ENCODE assay signal across 8 mouse cellular contexts in the genomic region with DNA sequence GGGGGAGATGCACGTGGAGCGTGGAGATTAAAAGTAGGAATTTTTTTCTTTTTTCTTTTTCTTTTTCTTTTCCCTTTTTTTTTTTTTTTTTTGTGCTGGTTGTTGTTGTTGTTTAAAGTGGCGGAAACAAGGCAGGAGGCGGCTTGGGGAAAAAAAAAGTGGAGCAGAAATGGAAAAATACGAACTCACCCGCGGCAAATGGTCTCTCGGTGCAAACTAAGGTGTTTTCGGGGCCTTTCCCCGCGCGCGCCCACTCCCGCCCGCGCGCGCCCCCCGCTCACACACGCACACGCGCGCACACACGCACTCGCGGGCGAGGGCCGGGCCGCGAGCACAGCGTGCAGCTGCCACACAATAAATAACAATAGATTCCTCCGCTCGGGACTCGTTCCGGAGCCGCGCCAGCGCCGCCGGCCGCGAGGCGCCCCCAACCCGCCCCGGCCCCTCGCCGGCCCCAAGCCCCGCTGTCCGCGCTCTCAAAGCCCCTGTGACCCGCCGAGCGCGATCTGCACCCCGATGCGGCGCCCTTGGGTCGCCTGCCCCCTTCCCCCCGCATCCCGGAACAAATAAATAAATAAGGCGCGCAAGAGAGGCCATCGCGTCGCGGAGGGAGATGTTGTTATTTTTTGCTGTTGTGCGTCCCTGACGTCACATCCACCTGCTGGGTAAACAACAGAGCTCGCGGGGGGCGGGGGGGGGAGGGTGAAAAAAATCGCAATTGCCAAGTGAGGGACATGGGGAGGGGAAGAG. TPM values are rescaled to one million over a fixed set of nuclear protein-coding genes. Genes with fewer than 3 reads are reported as not detected.
A peak's percentile ranks its signal among the peaks of the same experiment; 100 is the strongest.
DNase-seq lines count a peak whose midpoint lies in the region; ATAC-seq lines count a peak whose summit lies in the region.

Gene Foxp1, minus strand, starts transcription at position 363 of the 750 bp plus-strand sequence.

- H3K27ac ChIP-seq in hindbrain, embryonic 14.5 days = peak within 1 kb of the TSS; percentile 100

- peak within 1 kb of the TSS; percentile 98 for H3K9ac ChIP-seq in hindbrain, embryonic 14.5 days

- peak within 1 kb of the TSS; percentile 82 for H3K4me3 ChIP-seq in hindbrain, embryonic 14.5 days (replicated peaks; ENCODE audit: low read length)

- ATAC-seq in hindbrain, embryonic 14.5 days (ENCODE audit: low FRiP score) = peak; percentile 64

- H3K36me3 ChIP-seq in hindbrain, embryonic 14.5 days (replicated peaks; ENCODE audit: control insufficient read depth, insufficient read depth) = no peaks in the 10 kb centered on the region

- whole genome bisulfite sequencing in hindbrain, embryonic 14.5 days = under 1% methylated on average over 71 of the region's 72 CpGs

- DNase-seq in NIH3T3 (ENCODE audit: low read depth) = peak; percentile 90
- DNase-seq in cerebellum, postnatal 14 days = peak; percentile 85 to 86
- DNase-seq in frontal cortex, postnatal 36 days (ENCODE audit: low spot score in 2 of 2) = peak; percentile 71 to 72
- DNase-seq in hindbrain, embryonic 14.5 days (ENCODE audit: low spot score) = peak; percentile 86
- DNase-seq in layer of hippocampus, postnatal 25 days (ENCODE audit: extremely low spot score in 1 of 2, low spot score in 1 of 2) = peak; percentile 65 to 67
- peak; percentile 76 for DNase-seq in lung, postnatal 25 days (ENCODE audit: low spot score)
- DNase-seq in retina, adult 2 months (ENCODE audit: low read depth, low spot score) = peak; percentile 88
- DNase-seq in thymus, postnatal 25 days = peak; percentile 82

- peak within 1 kb of the TSS; percentile 99 for H3K4me2 ChIP-seq in hindbrain, embryonic 14.5 days (replicated peaks)

- 0 out of 2 replicates have a peak, but pooled peaks cover 3% of the 10 kb centered on the region for H3K4me1 ChIP-seq in hindbrain, embryonic 14.5 days (replicated peaks; ENCODE audit: control insufficient read depth, insufficient read depth, low read length)

- H3K27me3 ChIP-seq in hindbrain, embryonic 14.5 days (ENCODE audit: control insufficient read depth, insufficient read depth, low read length) = 0 out of 2 replicates have a peak, but pooled peaks cover 5% of the 10 kb centered on the region

- H3K9me3 ChIP-seq in hindbrain, embryonic 14.5 days (ENCODE audit: control insufficient read depth, low read length) = no peaks in the 10 kb centered on the region

RNA-seq across cellular contexts. Expression of gene Foxp1, which starts in this region (rescaled TPM):
- polyA plus RNA-seq in hindbrain, embryonic 14.5 days (2014; fragmentation: Nextera tagmentation; extraction: Ambion mirVana) = 68.3 and 70.5 TPM in 2 replicates
- 10 to 100 TPM; 85.7 to 92.0 TPM for total RNA-seq in layer of hippocampus, postnatal 25 days (2021)

Comparison
In these comparisons a context has a peak if more than half of its experiments do, and no peak if none do; other contexts are left out.
1. Peak in every context shown above with its lines: DNase-seq, ATAC-seq, H3K4me3 ChIP-seq and H3K27ac ChIP-seq.